Mouse (Mus musculus) stomach, postnatal 0 days (tissue): ENCODE results near the gene Metrn. TPM values are rescaled to one million over a fixed set of nuclear protein-coding genes. Genes with fewer than 3 reads are reported as not detected.

Experiments
- ATAC-seq: fragments of 200-750 bp; cut with Nextera tagmentation; 2 replicates; pipeline ENCODE4 v1.8.0; 2017; ENCODE audit not compliant: low FRiP score, low TSS enrichment
- DNase-seq: peaks from one replicate; pipeline ENCODE4 v3.0.0-alpha.2; 2016; ENCODE audit warnings: low spot score
- H3K27ac ChIP-seq: fragments of 300-500 bp; sonication (generic); replicated peaks from 2 replicates; pipeline ENCODE4 v1.5.1; 2014; ENCODE audit warnings: mild to moderate bottlenecking, control low read depth
- H3K27me3 ChIP-seq: fragments of 300-500 bp; sonication (generic); 2 replicates; pipeline ENCODE4 v1.6.1; 2014; ENCODE audit warnings: low read length; ENCODE audit not compliant: control insufficient read depth, insufficient read depth
- H3K36me3 ChIP-seq: fragments of 300-500 bp; sonication (generic); 2 replicates; pipeline ENCODE4 v1.6.1; 2014; ENCODE audit warnings: low read length, mixed read lengths; ENCODE audit not compliant: control insufficient read depth, insufficient read depth
- H3K4me1 ChIP-seq: fragments of 300-500 bp; sonication (generic); replicated peaks from 2 replicates; pipeline ENCODE4 v1.6.1; 2014; ENCODE audit warnings: antibody characterized with exemption; ENCODE audit not compliant: control insufficient read depth, insufficient read depth
- H3K4me2 ChIP-seq: fragments of 300-500 bp; sonication (generic); replicated peaks from 2 replicates; pipeline ENCODE4 v1.6.1; 2014; ENCODE audit warnings: low read depth, mild to moderate bottlenecking, control low read depth, moderate library complexity
- H3K4me3 ChIP-seq: fragments of 300-500 bp; sonication (generic); 2 replicates; pipeline ENCODE4 v1.5.1; 2014; ENCODE audit warnings: low read depth, low read length, control low read depth
- H3K9ac ChIP-seq: fragments of 300-500 bp; sonication (generic); 2 replicates; pipeline ENCODE4 v1.6.1; 2014; ENCODE audit warnings: mild to moderate bottlenecking, low read length, control low read depth, mixed read lengths
- H3K9me3 ChIP-seq: fragments of 300-500 bp; sonication (generic); 2 replicates; pipeline ENCODE4 v1.6.1; 2016; ENCODE audit warnings: low read length; ENCODE audit not compliant: control insufficient read depth
- CTCF ChIP-seq: IDR thresholded peaks from 2 replicates; pipeline ENCODE4 v1.5.1; 2016; ENCODE audit warnings: antibody characterized with exemption, low read depth, mild to moderate bottlenecking, moderate library complexity
- EP300 ChIP-seq: optimal IDR thresholded peaks from 2 replicates; pipeline ENCODE3; 2016; ENCODE audit warnings: antibody characterized with exemption
- WGBS: fragments of 180-500 bp; shearing (Covaris S2); extraction: QIAGEN DNeasy Blood & Tissue Kit; methylation state at CpG from one replicate; pipeline ENCODE4 v1.1.7; 2014; 5-methylcytosine and 5-hydroxymethylcytosine counted together
- polyA plus RNA-seq: library from polyadenylated mRNA; unstranded; fragments of >200 nt; fragmentation: Nextera tagmentation; extraction: Ambion mirVana; gene quantifications from 2 replicates; pipeline ENCODE4 v1.2.1, GENCODE M21; 2015

Gene Metrn
- polyA plus RNA-seq, 1 experiment from 2014 or later: 19.0 TPM

DNA sequence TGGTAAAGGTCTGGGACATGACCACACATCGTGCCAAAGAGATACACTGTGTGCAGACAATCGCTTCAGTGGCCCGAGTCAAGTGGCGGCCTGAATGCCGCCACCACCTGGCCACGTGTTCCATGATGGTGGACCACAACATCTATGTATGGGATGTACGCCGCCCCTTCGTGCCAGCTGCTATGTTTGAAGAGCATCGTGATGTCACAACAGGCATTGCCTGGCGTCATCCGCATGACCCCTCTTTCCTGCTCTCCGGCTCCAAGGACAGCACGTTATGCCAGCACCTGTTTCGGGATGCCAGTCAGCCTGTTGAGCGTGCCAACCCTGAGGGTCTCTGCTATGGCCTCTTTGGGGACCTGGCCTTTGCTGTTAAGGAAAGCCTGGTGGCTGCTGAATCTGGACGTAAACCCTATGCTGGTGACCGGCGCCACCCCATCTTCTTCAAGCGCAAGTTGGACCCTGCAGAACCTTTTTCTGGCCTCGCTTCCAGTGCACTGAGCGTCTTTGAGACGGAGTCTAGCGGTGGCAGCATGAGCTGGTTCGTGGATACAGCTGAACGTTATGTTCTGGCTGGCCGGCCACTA, 29.1 kb upstream of the Metrn start:
- TF ChIP-seq CTCF (no peak), EP300 (no peak)
- WGBS: 93% methylated on average over 27 of the region's 27 CpGs
- no peak overlapping the region for H3K9ac ChIP-seq
- H3K9me3 ChIP-seq: no peaks in the 10 kb centered on the region
- H3K4me3 ChIP-seq: no peak overlapping the region
- H3K27me3 ChIP-seq: no peaks in the 10 kb centered on the region
- ATAC-seq: no peak
- H3K36me3 ChIP-seq: peaks cover 14% of the 10 kb centered on the region
- H3K4me2 ChIP-seq: no peak overlapping the region
- no peak overlapping the region for H3K27ac ChIP-seq
- peaks cover 16% of the 10 kb centered on the region for H3K4me1 ChIP-seq
- DNase-seq: no peak

DNA sequence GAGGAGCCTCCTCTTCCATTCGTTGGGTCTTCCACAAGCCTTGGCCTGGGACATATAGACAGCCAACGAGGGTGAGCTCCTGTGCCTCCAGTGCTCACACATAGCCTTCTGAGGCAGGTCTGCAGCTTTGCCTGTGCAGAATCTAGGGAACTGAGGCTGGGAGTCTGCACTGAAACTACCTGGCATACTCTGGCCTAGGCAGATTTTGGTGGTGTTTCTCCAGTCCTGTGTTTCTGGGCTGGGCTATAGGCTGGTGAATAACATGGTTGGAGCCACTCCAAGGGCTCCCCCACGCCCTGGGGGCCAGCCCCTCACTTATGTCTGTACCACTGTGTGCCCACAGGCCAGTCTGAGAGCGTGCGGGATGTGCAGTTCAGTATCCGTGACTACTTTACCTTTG, 28.4 kb upstream of the Metrn start:
- Histone ChIP-seq H3K9ac (no peak overlapping the region), H3K9me3 (no peaks in the 10 kb centered on the region), H3K27me3 (no peaks in the 10 kb centered on the region), H3K4me2 (no peak overlapping the region), H3K36me3 (peaks cover 7% of the 10 kb centered on the region), H3K4me3 (no peak overlapping the region), H3K27ac (no peak overlapping the region), H3K4me1 (peaks cover 16% of the 10 kb centered on the region)
- WGBS: 83% methylated on average over 6 of the region's 6 CpGs
- DNase-seq (no peak), ATAC-seq (no peak)
- no peak for TF ChIP-seq CTCF
- TF ChIP-seq EP300: no peak

DNA sequence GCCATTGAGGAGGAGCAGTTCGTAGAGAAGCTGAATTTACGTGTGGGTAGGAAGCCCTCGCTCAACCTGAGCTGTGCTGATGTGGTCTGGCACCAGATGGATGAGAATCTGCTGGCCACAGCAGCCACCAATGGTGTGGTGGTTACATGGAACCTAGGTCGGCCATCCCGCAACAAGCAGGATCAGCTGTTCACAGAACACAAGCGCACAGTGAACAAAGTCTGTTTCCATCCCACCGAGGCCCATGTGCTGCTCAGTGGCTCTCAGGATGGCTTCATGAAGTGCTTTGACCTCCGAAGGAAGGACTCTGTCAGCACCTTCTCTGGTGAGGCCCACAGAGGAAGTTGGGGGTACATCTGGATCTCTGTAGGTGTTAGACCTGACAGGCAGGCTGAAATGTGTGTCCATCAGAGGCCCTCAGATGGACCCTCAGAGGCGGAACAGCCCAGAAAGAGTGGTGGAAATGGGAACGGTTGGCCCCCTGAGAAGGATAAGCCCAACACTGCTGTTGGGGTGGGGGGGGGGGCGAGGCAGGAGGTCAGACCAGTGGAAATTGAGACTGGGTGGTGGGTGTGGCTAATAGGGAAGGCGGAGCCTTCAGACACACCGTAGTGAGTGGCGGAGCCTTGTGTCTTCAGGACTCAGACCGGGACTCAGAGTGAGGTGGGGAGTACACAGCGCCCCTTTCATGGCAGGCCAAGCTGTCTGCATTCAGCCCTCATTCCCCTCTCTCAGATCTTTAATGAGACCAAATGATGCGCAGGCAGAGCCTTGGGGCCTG, 27.6 kb upstream of the Metrn start:
- peak overlapping the region; percentile 53 for H3K4me3 ChIP-seq
- no peak overlapping the region for H3K27ac ChIP-seq
- peaks cover 7% of the 10 kb centered on the region for H3K36me3 ChIP-seq
- H3K9me3 ChIP-seq: no peaks in the 10 kb centered on the region
- ATAC-seq (no peak), DNase-seq (peak; percentile 13)
- TF ChIP-seq CTCF (no peak), EP300 (no peak)
- H3K9ac ChIP-seq: peak overlapping the region; percentile 59
- peaks cover 13% of the 10 kb centered on the region for H3K4me1 ChIP-seq
- H3K4me2 ChIP-seq: peak overlapping the region; percentile 68
- H3K27me3 ChIP-seq: no peaks in the 10 kb centered on the region
- WGBS: 69% methylated on average over 16 of the region's 17 CpGs

DNA sequence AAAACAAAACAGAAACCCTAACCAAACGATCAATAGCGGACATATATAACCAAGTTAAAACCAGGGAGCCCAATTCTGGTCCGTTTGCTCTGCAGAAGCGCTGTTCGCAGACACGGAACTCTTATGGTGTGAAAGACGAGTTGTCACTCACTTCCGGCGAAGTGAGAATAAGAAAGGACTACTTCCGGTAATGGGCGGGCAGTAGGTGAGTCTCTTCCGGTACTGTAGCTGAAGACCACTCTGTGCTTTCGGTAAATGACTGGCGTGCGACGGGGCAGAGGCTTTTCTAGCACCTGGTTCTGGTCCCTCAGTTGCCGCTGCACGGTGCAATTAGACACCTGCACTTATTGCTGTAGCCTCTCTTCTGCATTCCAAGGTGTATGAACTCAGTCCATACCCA, 26.5 kb upstream of the Metrn start, which contains the start of gene Wdr24:
Gene Wdr24 (plus strand): TSS at position 176 of the 400 bp plus-strand sequence.
- peak; percentile 47; the same call in 1 of the 2 replicates for ATAC-seq
- Histone ChIP-seq H3K9ac (peak within 1 kb of the TSS; percentile 59), H3K27ac (0 out of 2 replicates have a peak within 1 kb of the TSS, but pooled peaks have one; percentile 5), H3K4me2 (peak within 1 kb of the TSS; percentile 68), H3K4me1 (peaks cover 11% of the 10 kb centered on the region), H3K4me3 (peak within 1 kb of the TSS; percentile 53), H3K27me3 (no peaks in the 10 kb centered on the region), H3K36me3 (peaks cover 7% of the 10 kb centered on the region), H3K9me3 (no peaks in the 10 kb centered on the region)
- WGBS: under 1% methylated on average over 18 of the region's 18 CpGs
- DNase-seq: peak; percentile 70
- TF ChIP-seq EP300 (no peak), CTCF (no peak)

DNA sequence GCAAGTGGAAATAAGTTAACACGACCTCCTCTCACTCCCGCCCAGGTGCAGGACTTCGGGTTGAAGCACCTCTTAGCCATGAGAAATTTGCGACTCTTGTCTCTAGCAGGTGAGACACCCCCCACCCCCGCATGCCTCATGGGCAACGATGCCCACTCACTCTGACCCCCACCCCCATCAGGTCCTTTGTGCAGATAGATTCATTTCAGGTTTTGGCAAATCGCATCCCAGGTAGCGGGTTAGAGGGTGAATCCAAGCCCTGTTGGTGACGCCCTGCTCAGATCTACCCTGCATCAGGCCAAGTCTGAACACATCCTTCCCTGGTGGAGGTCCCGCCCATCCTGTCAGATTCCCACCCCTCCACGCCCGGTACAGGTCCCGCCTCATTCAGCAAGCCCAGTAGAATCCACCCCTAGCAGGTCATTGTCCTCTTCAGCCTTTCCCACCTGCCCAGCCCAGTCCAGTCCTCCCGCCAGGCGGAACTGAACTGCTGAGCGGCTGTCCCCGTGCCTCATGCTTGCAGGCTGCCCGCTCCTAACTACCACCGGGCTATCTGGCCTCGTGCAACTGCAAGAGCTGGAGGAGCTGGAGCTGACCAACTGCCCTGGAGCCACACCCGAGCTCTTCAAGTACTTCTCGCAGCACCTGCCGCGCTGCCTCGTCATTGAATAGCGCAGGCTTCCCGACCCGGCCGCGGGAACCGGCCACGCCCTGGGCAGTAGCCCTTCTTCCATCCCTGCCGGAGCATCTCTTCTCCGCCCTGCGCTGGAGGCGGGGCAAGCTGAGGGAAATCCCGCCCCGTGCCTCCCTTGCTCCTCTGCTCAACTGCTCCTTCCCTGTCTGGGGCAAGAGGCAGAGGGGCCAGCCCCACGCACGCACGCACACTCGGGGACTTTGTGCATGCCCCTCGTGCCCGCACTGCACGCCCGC, 22.2 kb upstream of the Metrn start:
- Histone ChIP-seq H3K27ac (no peak overlapping the region), H3K4me3 (0 out of 2 replicates have a peak overlapping the region, but pooled peaks have one; percentile 6), H3K9ac (no peak overlapping the region), H3K36me3 (no peaks in the 10 kb centered on the region), H3K4me2 (peak overlapping the region; percentile 42; the same call in 1 of the 2 replicates), H3K4me1 (peaks cover 3% of the 10 kb centered on the region), H3K27me3 (no peaks in the 10 kb centered on the region), H3K9me3 (no peaks in the 10 kb centered on the region)
- TF ChIP-seq EP300 (no peak), CTCF (no peak)
- 8% methylated on average over 39 of the region's 46 CpGs for WGBS
- ATAC-seq (peak; percentile 28), DNase-seq (no peak)
